Mouse (Mus musculus): ENCODE results near the gene Wdr46. TPM values are rescaled to one million over a fixed set of nuclear protein-coding genes. Genes with fewer than 3 reads are reported as not detected.
"Not testable (repeated sequence)": the region's sequence is repeated elsewhere in the genome, so short reads cannot be mapped to it uniquely, and the experiment has no call there.

The Wdr46 gene
- polyA plus RNA-seq, 1 experiment from 2014 or later: 18.9 TPM

GRCm38 (mm10) chr17:33900989-33901314 is 39.5 kb upstream of the Wdr46 start:
- Histone ChIP-seq H3K27ac (ENCODE audit: low read depth, low read length) (no peak overlapping the region), H3K4me2 (ENCODE audit: low read depth, low read length) (no peak overlapping the region), H3K4me3 (ENCODE audit: low read depth, low read length) (no peak overlapping the region), H3K4me1 (ENCODE audit: control insufficient read depth, insufficient read depth, low read length) (no peaks in the 10 kb centered on the region), H3K9me3 (ENCODE audit: control insufficient read depth, low read length) (no peaks in the 10 kb centered on the region), H3K36me3 (ENCODE audit: control insufficient read depth, insufficient read depth, low read length) (no peaks in the 10 kb centered on the region), H3K9ac (replicated peaks; ENCODE audit: low read depth, low read length) (no peak overlapping the region), H3K27me3 (ENCODE audit: control insufficient read depth, insufficient read depth, low read length) (no peaks in the 10 kb centered on the region)
- no peak for ATAC-seq (ENCODE audit: low read depth)
- 91% methylated on average over 4 of the region's 4 CpGs for WGBS

GRCm38 (mm10) chr17:33901653-33902052 is 38.8 kb upstream of the Wdr46 start:
- ATAC-seq (ENCODE audit: low read depth): no peak
- H3K9me3 ChIP-seq (ENCODE audit: control insufficient read depth, low read length): no peaks in the 10 kb centered on the region
- WGBS: 48% methylated on average over 4 of the region's 4 CpGs

GRCm38 (mm10) chr17:33902079-33902478 is 38.4 kb upstream of the Wdr46 start:
- H3K9ac ChIP-seq (replicated peaks; ENCODE audit: low read depth, low read length): no peak overlapping the region
- WGBS: 51% methylated on average over 4 of the region's 4 CpGs
- H3K27me3 ChIP-seq (ENCODE audit: control insufficient read depth, insufficient read depth, low read length): no peaks in the 10 kb centered on the region
- no peaks in the 10 kb centered on the region for H3K36me3 ChIP-seq (ENCODE audit: control insufficient read depth, insufficient read depth, low read length)
- H3K9me3 ChIP-seq (ENCODE audit: control insufficient read depth, low read length): no peaks in the 10 kb centered on the region
- H3K4me2 ChIP-seq (ENCODE audit: low read depth, low read length): no peak overlapping the region
- no peak for ATAC-seq (ENCODE audit: low read depth)
- H3K4me1 ChIP-seq (ENCODE audit: control insufficient read depth, insufficient read depth, low read length): no peaks in the 10 kb centered on the region
- H3K4me3 ChIP-seq (ENCODE audit: low read depth, low read length): no peak overlapping the region
- H3K27ac ChIP-seq (ENCODE audit: low read depth, low read length): no peak overlapping the region

More at GRCm38 (mm10) chr17:33901653-33902052, 38.8 kb upstream of the Wdr46 start:
- no peaks in the 10 kb centered on the region for H3K4me1 ChIP-seq (ENCODE audit: control insufficient read depth, insufficient read depth, low read length)
- no peaks in the 10 kb centered on the region for H3K36me3 ChIP-seq (ENCODE audit: control insufficient read depth, insufficient read depth, low read length)
- H3K27ac ChIP-seq (ENCODE audit: low read depth, low read length): no peak overlapping the region
- H3K4me2 ChIP-seq (ENCODE audit: low read depth, low read length): no peak overlapping the region
- no peak overlapping the region for H3K4me3 ChIP-seq (ENCODE audit: low read depth, low read length)
- no peak overlapping the region for H3K9ac ChIP-seq (replicated peaks; ENCODE audit: low read depth, low read length)
- H3K27me3 ChIP-seq (ENCODE audit: control insufficient read depth, insufficient read depth, low read length): no peaks in the 10 kb centered on the region

GRCm38 (mm10) chr17:33902491-33902890 is 38.0 kb upstream of the Wdr46 start:
- no peaks in the 10 kb centered on the region for H3K9me3 ChIP-seq (ENCODE audit: control insufficient read depth, low read length)
- H3K4me1 ChIP-seq (ENCODE audit: control insufficient read depth, insufficient read depth, low read length): no peaks in the 10 kb centered on the region
- 90% methylated on average over 7 of the region's 7 CpGs for WGBS
- H3K9ac ChIP-seq (replicated peaks; ENCODE audit: low read depth, low read length): no peak overlapping the region
- H3K27ac ChIP-seq (ENCODE audit: low read depth, low read length): no peak overlapping the region
- ATAC-seq (ENCODE audit: low read depth): no peak
- H3K4me3 ChIP-seq (ENCODE audit: low read depth, low read length): no peak overlapping the region
- H3K36me3 ChIP-seq (ENCODE audit: control insufficient read depth, insufficient read depth, low read length): no peaks in the 10 kb centered on the region
- H3K4me2 ChIP-seq (ENCODE audit: low read depth, low read length): no peak overlapping the region
- no peaks in the 10 kb centered on the region for H3K27me3 ChIP-seq (ENCODE audit: control insufficient read depth, insufficient read depth, low read length)

- ATAC-seq (ENCODE audit: low read depth): not testable (repeated sequence)
These were observed 36.4 kb upstream of the Wdr46 start for GRCm38 (mm10) chr17:33903911-33904651.

GRCm38 (mm10) chr17:33904835-33905234 is 35.6 kb upstream of the Wdr46 start, which contains the start of gene Platr17:
Platr17 (plus strand) TSS chr17:33905135.
- H3K4me1 ChIP-seq (ENCODE audit: control insufficient read depth, insufficient read depth, low read length); ATAC-seq (ENCODE audit: low read depth); H3K27me3 ChIP-seq (ENCODE audit: control insufficient read depth, insufficient read depth, low read length); H3K9me3 ChIP-seq (ENCODE audit: control insufficient read depth, low read length); H3K4me3 ChIP-seq (ENCODE audit: low read depth, low read length); H3K4me2 ChIP-seq (ENCODE audit: low read depth, low read length); H3K36me3 ChIP-seq (ENCODE audit: control insufficient read depth, insufficient read depth, low read length); H3K9ac ChIP-seq (replicated peaks; ENCODE audit: low read depth, low read length); H3K27ac ChIP-seq (ENCODE audit: low read depth, low read length): not testable (repeated sequence)
- 33% methylated on average over 3 of the region's 4 CpGs for WGBS

More at GRCm38 (mm10) chr17:33903911-33904651, 36.4 kb upstream of the Wdr46 start:
- not testable (repeated sequence) for H3K27ac ChIP-seq (ENCODE audit: low read depth, low read length); H3K4me1 ChIP-seq (ENCODE audit: control insufficient read depth, insufficient read depth, low read length); H3K4me2 ChIP-seq (ENCODE audit: low read depth, low read length); H3K9me3 ChIP-seq (ENCODE audit: control insufficient read depth, low read length); H3K36me3 ChIP-seq (ENCODE audit: control insufficient read depth, insufficient read depth, low read length); H3K27me3 ChIP-seq (ENCODE audit: control insufficient read depth, insufficient read depth, low read length); H3K4me3 ChIP-seq (ENCODE audit: low read depth, low read length); H3K9ac ChIP-seq (replicated peaks; ENCODE audit: low read depth, low read length)
- 74% methylated on average over 6 of the region's 6 CpGs for WGBS

GRCm38 (mm10) chr17:33908331-33909076 is 32.0 kb upstream of the Wdr46 start:
- Histone ChIP-seq H3K4me2 (ENCODE audit: low read depth, low read length) (peak overlapping the region; percentile 58), H3K27ac (ENCODE audit: low read depth, low read length) (peak overlapping the region; percentile 78), H3K4me3 (ENCODE audit: low read depth, low read length) (peak overlapping the region; percentile 83), H3K4me1 (ENCODE audit: control insufficient read depth, insufficient read depth, low read length) (peaks cover 14% of the 10 kb centered on the region; the same call in 1 of the 2 replicates), H3K9ac (replicated peaks; ENCODE audit: low read depth, low read length) (peak overlapping the region; percentile 84), H3K9me3 (ENCODE audit: control insufficient read depth, low read length) (no peaks in the 10 kb centered on the region), H3K36me3 (ENCODE audit: control insufficient read depth, insufficient read depth, low read length) (peaks cover 19% of the 10 kb centered on the region), H3K27me3 (ENCODE audit: control insufficient read depth, insufficient read depth, low read length) (no peaks in the 10 kb centered on the region)
- ATAC-seq (ENCODE audit: low read depth): peak; percentile 13
- WGBS: under 1% methylated on average over 43 of the region's 44 CpGs

GRCm38 (mm10) chr17:33909077-33909868 is 31.2 kb upstream of the Wdr46 start, which contains the start of gene Daxx:
Daxx (plus strand) TSS chr17:33909414.
- H3K36me3 ChIP-seq (ENCODE audit: control insufficient read depth, insufficient read depth, low read length): peaks cover 26% of the 10 kb centered on the region
- peak within 1 kb of the TSS; percentile 78 for H3K27ac ChIP-seq (ENCODE audit: low read depth, low read length)
- ATAC-seq (ENCODE audit: low read depth): peak; percentile 96
- H3K9ac ChIP-seq (replicated peaks; ENCODE audit: low read depth, low read length): peak within 1 kb of the TSS; percentile 84
- H3K4me2 ChIP-seq (ENCODE audit: low read depth, low read length): peak within 1 kb of the TSS; percentile 58
- peak within 1 kb of the TSS; percentile 83 for H3K4me3 ChIP-seq (ENCODE audit: low read depth, low read length)
- H3K9me3 ChIP-seq (ENCODE audit: control insufficient read depth, low read length): no peaks in the 10 kb centered on the region
- H3K27me3 ChIP-seq (ENCODE audit: control insufficient read depth, insufficient read depth, low read length): no peaks in the 10 kb centered on the region
- H3K4me1 ChIP-seq (ENCODE audit: control insufficient read depth, insufficient read depth, low read length): peaks cover 14% of the 10 kb centered on the region; the same call in 1 of the 2 replicates
- under 1% methylated on average over 61 of the region's 68 CpGs for WGBS

Measured in neural tube, embryonic 14.5 days (tissue).